Mouse (Mus musculus): ENCODE results near the gene Zfp981. TPM values are rescaled to one million over a fixed set of nuclear protein-coding genes. Genes with fewer than 3 reads are reported as not detected.
"Not testable (repeated sequence)": the region's sequence is repeated elsewhere in the genome, so short reads cannot be mapped to it uniquely, and the experiment has no call there.

The Zfp981 gene
- polyA plus RNA-seq, 1 experiment from 2014 or later, result 0.14 TPM

GRCm38 (mm10) chr4:146460685-146461084 lies 41.1 kb upstream of the Zfp981 start:
- not testable (repeated sequence) for H3K4me1 ChIP-seq (ENCODE audit: control insufficient read depth, insufficient read depth, low read length); H3K4me2 ChIP-seq; H3K27me3 ChIP-seq (ENCODE audit: control insufficient read depth, insufficient read depth, low read length); H3K4me3 ChIP-seq (ENCODE audit: low read depth, low read length); H3K9ac ChIP-seq (ENCODE audit: low read depth, low read length); ATAC-seq (replicated peaks; ENCODE audit: insufficient number of reproducible peaks, low FRiP score, low TSS enrichment); H3K36me3 ChIP-seq (ENCODE audit: control insufficient read depth, insufficient read depth, low read length); H3K27ac ChIP-seq (ENCODE audit: low read depth, low read length)
- peaks cover 33% of the 10 kb centered on the region for H3K9me3 ChIP-seq (replicated peaks; ENCODE audit: control insufficient read depth, low read length)
- 75% methylated on average over 5 of the region's 5 CpGs for WGBS (ENCODE audit: insufficient replicate concordance)

DNA sequence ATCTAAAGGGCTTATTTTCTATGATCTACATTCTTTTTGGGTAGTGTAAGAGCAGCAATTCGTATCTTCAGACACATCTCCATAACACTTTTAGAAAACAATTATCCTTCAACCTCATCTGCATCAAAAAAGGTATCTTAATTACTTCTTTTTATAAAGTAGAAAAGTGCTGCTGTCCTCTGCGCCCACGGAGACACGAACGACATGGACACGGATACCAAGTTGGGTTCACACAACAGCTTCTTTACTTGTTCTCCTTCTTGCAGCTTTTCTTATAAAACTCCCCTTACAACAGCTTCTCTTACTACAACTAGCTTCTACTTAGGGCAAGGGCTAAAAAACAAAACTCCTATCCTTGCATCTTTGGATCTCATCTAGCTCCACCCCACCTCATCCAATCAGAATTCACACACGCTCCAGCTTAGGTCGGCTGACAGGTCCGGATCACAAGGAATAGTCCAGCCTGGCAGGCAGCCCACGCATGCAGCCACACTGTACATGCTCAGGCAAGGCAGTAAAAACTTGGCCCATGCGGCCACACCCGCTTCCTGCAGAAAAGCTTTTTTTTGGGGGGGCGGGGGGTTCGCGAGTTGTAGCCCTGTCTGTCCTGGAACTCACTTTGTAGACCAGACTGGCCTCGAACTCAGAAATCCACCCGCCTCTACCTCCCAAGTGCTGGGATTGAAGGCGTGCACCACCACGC lies 38.0 kb upstream of the Zfp981 start:
- not testable (repeated sequence) for H3K4me2 ChIP-seq; H3K27me3 ChIP-seq (ENCODE audit: control insufficient read depth, insufficient read depth, low read length); H3K9ac ChIP-seq (ENCODE audit: low read depth, low read length); H3K4me1 ChIP-seq (ENCODE audit: control insufficient read depth, insufficient read depth, low read length); H3K27ac ChIP-seq (ENCODE audit: low read depth, low read length); H3K36me3 ChIP-seq (ENCODE audit: control insufficient read depth, insufficient read depth, low read length); H3K4me3 ChIP-seq (ENCODE audit: low read depth, low read length); ATAC-seq (replicated peaks; ENCODE audit: insufficient number of reproducible peaks, low FRiP score, low TSS enrichment)
- H3K9me3 ChIP-seq (replicated peaks; ENCODE audit: control insufficient read depth, low read length), result peaks cover 13% of the 10 kb centered on the region
- 86% methylated on average over 17 of the region's 19 CpGs for WGBS (ENCODE audit: insufficient replicate concordance)

DNA sequence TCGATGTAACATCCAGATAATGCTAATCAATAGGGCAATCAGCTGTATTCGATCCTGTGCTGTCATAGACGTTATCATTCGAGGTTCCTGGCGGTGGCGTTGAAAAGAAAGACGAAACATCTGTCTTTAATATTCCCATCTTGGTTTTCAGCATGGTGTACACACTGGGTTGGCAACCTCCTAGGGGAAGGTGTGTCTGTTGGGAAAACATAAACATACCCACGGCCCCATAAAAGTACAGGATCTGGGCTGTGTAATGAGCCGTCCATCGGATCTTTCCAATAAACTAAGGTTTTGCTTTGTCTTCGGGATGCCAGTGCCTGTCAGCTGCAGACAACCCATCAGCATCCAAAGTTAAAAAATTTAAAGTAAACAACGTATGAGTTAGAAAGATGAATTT lies 31.8 kb upstream of the Zfp981 start:
- H3K4me2 ChIP-seq; H3K4me1 ChIP-seq (ENCODE audit: control insufficient read depth, insufficient read depth, low read length); H3K27me3 ChIP-seq (ENCODE audit: control insufficient read depth, insufficient read depth, low read length); ATAC-seq (replicated peaks; ENCODE audit: insufficient number of reproducible peaks, low FRiP score, low TSS enrichment); H3K4me3 ChIP-seq (ENCODE audit: low read depth, low read length); H3K27ac ChIP-seq (ENCODE audit: low read depth, low read length); H3K36me3 ChIP-seq (ENCODE audit: control insufficient read depth, insufficient read depth, low read length); H3K9ac ChIP-seq (ENCODE audit: low read depth, low read length): not testable (repeated sequence)
- H3K9me3 ChIP-seq (replicated peaks; ENCODE audit: control insufficient read depth, low read length), result peaks cover 11% of the 10 kb centered on the region
- 90% methylated on average over 9 of the region's 12 CpGs for WGBS (ENCODE audit: insufficient replicate concordance)

GRCm38 (mm10) chr4:146474181-146474580 lies 27.6 kb upstream of the Zfp981 start:
- not testable (repeated sequence) for H3K4me2 ChIP-seq; H3K36me3 ChIP-seq (ENCODE audit: control insufficient read depth, insufficient read depth, low read length); H3K4me3 ChIP-seq (ENCODE audit: low read depth, low read length); H3K4me1 ChIP-seq (ENCODE audit: control insufficient read depth, insufficient read depth, low read length); ATAC-seq (replicated peaks; ENCODE audit: insufficient number of reproducible peaks, low FRiP score, low TSS enrichment); H3K9ac ChIP-seq (ENCODE audit: low read depth, low read length); H3K27ac ChIP-seq (ENCODE audit: low read depth, low read length); H3K27me3 ChIP-seq (ENCODE audit: control insufficient read depth, insufficient read depth, low read length)
- H3K9me3 ChIP-seq (replicated peaks; ENCODE audit: control insufficient read depth, low read length), result peaks cover 31% of the 10 kb centered on the region
- WGBS (ENCODE audit: insufficient replicate concordance), result no CpG with 5 or more reads among the region's 1 CpGs

DNA sequence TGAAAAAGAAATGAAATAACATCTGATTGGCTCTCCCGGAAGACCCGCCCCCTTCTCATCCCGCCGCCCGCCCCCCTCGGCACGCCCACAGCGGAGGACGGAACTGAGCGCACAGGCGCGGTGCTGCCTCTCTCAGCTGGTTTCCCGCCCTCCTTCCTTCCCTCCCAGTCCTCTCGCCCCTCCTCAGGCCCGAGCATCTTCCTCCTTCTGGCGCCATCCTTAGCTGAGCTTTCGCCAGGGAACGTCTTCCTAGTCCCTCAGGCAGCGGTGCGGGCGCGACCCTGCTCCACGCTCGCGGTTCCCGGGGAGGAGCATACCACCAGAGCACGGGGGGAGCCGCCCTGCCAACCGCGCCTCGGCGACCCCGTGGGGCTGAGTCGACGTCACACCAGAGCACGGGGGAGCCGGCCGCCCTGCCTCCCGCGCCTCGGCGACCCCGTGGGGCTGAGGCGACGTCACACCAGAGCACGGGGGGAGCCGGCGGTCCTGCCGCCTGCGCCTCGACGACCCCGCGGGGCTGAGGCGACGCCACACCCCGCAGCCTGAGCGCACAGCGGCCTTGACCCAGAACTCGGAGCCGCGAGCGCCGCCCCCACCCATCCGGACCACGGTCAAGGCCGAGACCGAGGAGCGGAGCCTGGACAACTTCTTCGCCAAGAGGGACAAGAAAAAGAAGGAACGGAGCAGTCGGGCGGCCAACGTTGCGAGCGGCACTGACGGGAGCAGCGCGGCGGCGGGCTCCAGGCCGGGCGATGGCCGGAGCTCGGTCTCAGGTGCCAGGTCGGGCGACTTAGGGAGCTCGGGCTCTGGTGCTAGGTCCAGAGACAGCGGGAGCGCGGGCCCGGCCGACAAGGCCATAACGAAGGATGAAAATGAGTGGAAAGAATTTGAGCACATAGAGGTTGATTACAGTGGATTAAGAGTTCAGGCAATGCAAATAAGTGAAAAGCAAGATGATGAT lies 26.8 kb upstream of the Zfp981 start:
- H3K9me3 ChIP-seq (replicated peaks; ENCODE audit: control insufficient read depth, low read length), result peaks cover 28% of the 10 kb centered on the region
- H3K36me3 ChIP-seq (ENCODE audit: control insufficient read depth, insufficient read depth, low read length); H3K4me1 ChIP-seq (ENCODE audit: control insufficient read depth, insufficient read depth, low read length); H3K4me2 ChIP-seq; H3K9ac ChIP-seq (ENCODE audit: low read depth, low read length); H3K27me3 ChIP-seq (ENCODE audit: control insufficient read depth, insufficient read depth, low read length); H3K4me3 ChIP-seq (ENCODE audit: low read depth, low read length); H3K27ac ChIP-seq (ENCODE audit: low read depth, low read length): not testable (repeated sequence)
- WGBS (ENCODE audit: insufficient replicate concordance), result 46% methylated on average over 56 of the region's 94 CpGs
- ATAC-seq (replicated peaks; ENCODE audit: insufficient number of reproducible peaks, low FRiP score, low TSS enrichment), result peak; percentile 79

- not testable (repeated sequence) for H3K4me1 ChIP-seq (ENCODE audit: control insufficient read depth, insufficient read depth, low read length); H3K4me2 ChIP-seq; H3K4me3 ChIP-seq (ENCODE audit: low read depth, low read length); H3K27me3 ChIP-seq (ENCODE audit: control insufficient read depth, insufficient read depth, low read length); H3K36me3 ChIP-seq (ENCODE audit: control insufficient read depth, insufficient read depth, low read length); H3K9ac ChIP-seq (ENCODE audit: low read depth, low read length); ATAC-seq (replicated peaks; ENCODE audit: insufficient number of reproducible peaks, low FRiP score, low TSS enrichment); H3K27ac ChIP-seq (ENCODE audit: low read depth, low read length)
- H3K9me3 ChIP-seq (replicated peaks; ENCODE audit: control insufficient read depth, low read length), result peaks cover 36% of the 10 kb centered on the region
- WGBS (ENCODE audit: insufficient replicate concordance), result 90% methylated on average over 2 of the region's 2 CpGs
Measured at GRCm38 (mm10) chr4:146476260-146476659, 25.6 kb upstream of the Zfp981 start.

GRCm38 (mm10) chr4:146476959-146477358 lies 24.9 kb upstream of the Zfp981 start:
- 74% methylated on average over 3 of the region's 3 CpGs for WGBS (ENCODE audit: insufficient replicate concordance)

GRCm38 (mm10) chr4:146480376-146481096 lies 21.3 kb upstream of the Zfp981 start:
- not testable (repeated sequence) for H3K27me3 ChIP-seq (ENCODE audit: control insufficient read depth, insufficient read depth, low read length); H3K27ac ChIP-seq (ENCODE audit: low read depth, low read length); H3K4me3 ChIP-seq (ENCODE audit: low read depth, low read length); H3K4me2 ChIP-seq; H3K36me3 ChIP-seq (ENCODE audit: control insufficient read depth, insufficient read depth, low read length); H3K9ac ChIP-seq (ENCODE audit: low read depth, low read length); H3K4me1 ChIP-seq (ENCODE audit: control insufficient read depth, insufficient read depth, low read length)
- 65% methylated on average over 6 of the region's 6 CpGs for WGBS (ENCODE audit: insufficient replicate concordance)
- peaks cover 67% of the 10 kb centered on the region for H3K9me3 ChIP-seq (replicated peaks; ENCODE audit: control insufficient read depth, low read length)
- peak; percentile 28 for ATAC-seq (replicated peaks; ENCODE audit: insufficient number of reproducible peaks, low FRiP score, low TSS enrichment)

More at GRCm38 (mm10) chr4:146476959-146477358, 24.9 kb upstream of the Zfp981 start:
- H3K36me3 ChIP-seq (ENCODE audit: control insufficient read depth, insufficient read depth, low read length); H3K4me3 ChIP-seq (ENCODE audit: low read depth, low read length); H3K4me2 ChIP-seq; H3K27ac ChIP-seq (ENCODE audit: low read depth, low read length); H3K9ac ChIP-seq (ENCODE audit: low read depth, low read length); ATAC-seq (replicated peaks; ENCODE audit: insufficient number of reproducible peaks, low FRiP score, low TSS enrichment); H3K27me3 ChIP-seq (ENCODE audit: control insufficient read depth, insufficient read depth, low read length); H3K4me1 ChIP-seq (ENCODE audit: control insufficient read depth, insufficient read depth, low read length): not testable (repeated sequence)
- peaks cover 40% of the 10 kb centered on the region for H3K9me3 ChIP-seq (replicated peaks; ENCODE audit: control insufficient read depth, low read length)
